Mouse (Mus musculus): Measurements from ENCODE around the gene Yju2. TPM values are rescaled to one million over a fixed set of nuclear protein-coding genes. Genes with fewer than 3 reads are reported as not detected.
"Not testable (repeated sequence)": the region's sequence is repeated elsewhere in the genome, so short reads cannot be mapped to it uniquely, and the experiment has no call there.

The Yju2 gene
- total RNA-seq (2022) = 10 to 100 TPM; 16.9 to 19.1 (median 18.9) TPM

GRCm38 (mm10) chr17:55958918-55959728 is at the start of gene Yju2:
Yju2 (plus strand) TSS chr17:55959099.
- peak; percentile 94 to 96 for DNase-seq (ENCODE audit: low spot score in 2 of 2)

GRCm38 (mm10) chr17:55931553-55932502 is 27.1 kb upstream of the Yju2 start:
- peak in 1 of 2 experiments; percentile 28 for DNase-seq (ENCODE audit: low spot score in 2 of 2)

GRCm38 (mm10) chr17:55932635-55933034 is 26.3 kb upstream of the Yju2 start:
- DNase-seq (ENCODE audit: low spot score in 2 of 2) = no peak

- no peak for DNase-seq (ENCODE audit: low spot score in 2 of 2)
These were observed 25.7 kb upstream of the Yju2 start for GRCm38 (mm10) chr17:55933191-55933590.

- not testable (repeated sequence) for DNase-seq (ENCODE audit: low spot score in 2 of 2)
These were observed 14.5 kb upstream of the Yju2 start for GRCm38 (mm10) chr17:55944387-55944865.

- peak; percentile 95 to 96 for DNase-seq (ENCODE audit: low spot score in 2 of 2)
These were observed 13.8 kb upstream of the Yju2 start for GRCm38 (mm10) chr17:55944866-55945682.

GRCm38 (mm10) chr17:55945696-55946095 is 13.2 kb upstream of the Yju2 start:
- DNase-seq (ENCODE audit: low spot score in 2 of 2) = peak in 1 of 2 experiments; percentile 12

- DNase-seq (ENCODE audit: low spot score in 2 of 2) = no peak
These were observed 10.3 kb upstream of the Yju2 start for GRCm38 (mm10) chr17:55948647-55949046.

- DNase-seq (ENCODE audit: low spot score in 2 of 2) = no peak
These were observed 9.5 kb upstream of the Yju2 start, which contains the start of gene Zfp119b for GRCm38 (mm10) chr17:55949400-55949799. Zfp119b (minus strand) TSS chr17:55949500.

GRCm38 (mm10) chr17:55950601-55951000 is 8.3 kb upstream of the Yju2 start:
- no peak for DNase-seq (ENCODE audit: low spot score in 2 of 2)

GRCm38 (mm10) chr17:55952041-55952440 is 6.9 kb upstream of the Yju2 start:
- no peak for DNase-seq (ENCODE audit: low spot score in 2 of 2)

- no peak for DNase-seq (ENCODE audit: low spot score in 2 of 2)
These were observed 6.4 kb upstream of the Yju2 start, which contains the start of gene Ebi3 for GRCm38 (mm10) chr17:55952447-55953027. Ebi3 (plus strand) TSS chr17:55952640.

GRCm38 (mm10) chr17:55953751-55954150 is 5.1 kb upstream of the Yju2 start:
- no peak for DNase-seq (ENCODE audit: low spot score in 2 of 2)

GRCm38 (mm10) chr17:55954229-55954628 is 4.7 kb upstream of the Yju2 start:
- DNase-seq (ENCODE audit: low spot score in 2 of 2) = no peak

- DNase-seq (ENCODE audit: low spot score in 2 of 2) = peak; percentile 57 to 64
These were observed 2.8 kb upstream of the Yju2 start for GRCm38 (mm10) chr17:55956129-55956528.

- DNase-seq (ENCODE audit: low spot score in 2 of 2) = peak in 1 of 2 experiments; percentile 17
These were observed 2.3 kb upstream of the Yju2 start for GRCm38 (mm10) chr17:55956591-55956990.

- peak; percentile 54 to 74 for DNase-seq (ENCODE audit: low spot score in 2 of 2)
These were observed 1.7 kb upstream of the Yju2 start for GRCm38 (mm10) chr17:55957168-55957567.

- DNase-seq (ENCODE audit: low spot score in 2 of 2) = no peak
These were observed 944 bp upstream of the Yju2 start for GRCm38 (mm10) chr17:55957726-55958583.

- no peak for DNase-seq (ENCODE audit: low spot score in 2 of 2)
These were observed 364 bp upstream of the Yju2 start for GRCm38 (mm10) chr17:55958584-55958886.

Measured in layer of hippocampus, adult 8-10 months (tissue).